Mouse (Mus musculus): ENCODE results near the gene Hspa12a. TPM values are rescaled to one million over a fixed set of nuclear protein-coding genes. Genes with fewer than 3 reads are reported as not detected.
A peak's percentile ranks its signal among the peaks of the same experiment; 100 is the strongest.

The Hspa12a gene
- total RNA-seq, 1 experiment: 2.9 TPM

DNA sequence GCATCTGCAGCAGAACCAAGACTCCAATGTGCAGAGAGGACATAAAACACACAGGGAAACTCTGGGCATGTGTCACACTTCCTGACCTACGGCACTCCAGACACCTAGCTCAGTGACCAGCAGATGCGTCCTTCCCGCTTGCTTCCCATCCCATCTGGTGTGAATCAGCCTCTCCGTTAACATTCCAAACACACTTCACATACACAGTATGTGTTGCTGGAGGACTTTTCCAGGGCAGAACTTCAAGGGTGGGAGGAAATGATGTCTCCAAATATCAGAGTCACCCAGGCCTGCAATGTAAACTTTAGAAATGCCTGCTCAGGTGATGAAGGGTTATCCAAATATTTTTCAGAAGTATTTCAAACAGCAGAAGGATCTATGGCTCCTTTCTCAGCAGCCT, 76.8 kb downstream of the Hspa12a start:
- in situ Hi-C loops (cut with MboI; ENCODE audit: low sequenced_read_pairs in 2 of 2, unreplicated experiment in 2 of 2): no loop called here
- no peak overlapping the region for H3K9ac ChIP-seq (ENCODE audit: insufficient read depth, low read depth, low read length, poor library complexity, severe bottlenecking)
- TF ChIP-seq ZNF384 (IDR thresholded peaks at IDR 0.05; ENCODE audit: low read depth, low read length) (no peak), HCFC1 (IDR thresholded peaks at IDR 0.05; ENCODE audit: borderline replicate concordance, insufficient read depth, low read length) (no peak), ZC3H11A (IDR thresholded peaks at IDR 0.05; ENCODE audit: borderline replicate concordance, low read depth, low read length) (no peak), MAFK (IDR thresholded peaks at IDR 0.05; ENCODE audit: insufficient read depth, low read depth, low read length) (no peak), CHD2 (IDR thresholded peaks at IDR 0.05; ENCODE audit: low read depth, low read length) (no peak)
- H3K27ac ChIP-seq (ENCODE audit: insufficient read depth, low read depth, low read length, poor library complexity, severe bottlenecking): no peak overlapping the region
- no peak overlapping the region for H3K4me3 ChIP-seq (ENCODE audit: insufficient read depth in 1 of 2, low read depth in 1 of 2, low read length in 2 of 2, poor library complexity in 1 of 2, severe bottlenecking in 1 of 2)
- H3K9me3 ChIP-seq (ENCODE audit: control insufficient read depth, insufficient read depth, low read depth, low read length): no peaks in the 10 kb centered on the region
- H3K4me1 ChIP-seq (ENCODE audit: control insufficient read depth in 2 of 2, insufficient read depth in 2 of 2, low read length in 2 of 2, poor library complexity in 1 of 2): 0 out of 4 replicates have a peak, but pooled peaks cover 0 to 2% of the 10 kb centered on the region in 2 experiments
- no peak for DNase-seq (ENCODE audit: low read depth, low spot score)
- no peaks in the 10 kb centered on the region for H3K36me3 ChIP-seq (ENCODE audit: control insufficient read depth, insufficient read depth, low read length, poor library complexity, severe bottlenecking)

DNA sequence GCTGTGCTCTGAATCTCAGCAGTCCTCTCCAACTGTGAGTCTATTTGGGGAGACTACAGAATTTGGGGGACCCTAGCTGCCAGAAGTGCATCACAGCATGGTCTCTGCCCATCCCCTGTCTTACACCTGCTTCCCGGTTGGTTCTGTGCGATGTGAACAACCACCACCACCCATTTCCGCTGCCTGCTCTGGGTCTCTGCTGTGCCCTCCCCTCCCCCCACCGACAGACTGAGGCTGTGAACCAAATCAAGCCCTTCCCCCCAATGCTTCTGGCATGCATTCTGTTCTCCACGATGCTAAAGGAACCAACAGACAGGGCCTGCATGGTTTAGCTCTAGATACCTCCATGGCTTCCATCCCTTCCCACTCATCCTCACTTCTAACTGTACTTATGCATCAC, 78.2 kb downstream of the Hspa12a start:
- H3K4me3 ChIP-seq (ENCODE audit: insufficient read depth in 1 of 2, low read depth in 1 of 2, low read length in 2 of 2, poor library complexity in 1 of 2, severe bottlenecking in 1 of 2): no peak overlapping the region
- no peak overlapping the region for H3K27ac ChIP-seq (ENCODE audit: insufficient read depth, low read depth, low read length, poor library complexity, severe bottlenecking)
- in situ Hi-C loops (cut with MboI; ENCODE audit: low sequenced_read_pairs in 2 of 2, unreplicated experiment in 2 of 2): no loop called here
- no peaks in the 10 kb centered on the region for H3K9me3 ChIP-seq (ENCODE audit: control insufficient read depth, insufficient read depth, low read depth, low read length)
- TF ChIP-seq ZC3H11A (IDR thresholded peaks at IDR 0.05; ENCODE audit: borderline replicate concordance, low read depth, low read length) (no peak), MAFK (IDR thresholded peaks at IDR 0.05; ENCODE audit: insufficient read depth, low read depth, low read length) (no peak), CHD2 (IDR thresholded peaks at IDR 0.05; ENCODE audit: low read depth, low read length) (no peak), HCFC1 (IDR thresholded peaks at IDR 0.05; ENCODE audit: borderline replicate concordance, insufficient read depth, low read length) (no peak), ZNF384 (IDR thresholded peaks at IDR 0.05; ENCODE audit: low read depth, low read length) (no peak)
- 0 out of 4 replicates have a peak, but pooled peaks cover 0 to 2% of the 10 kb centered on the region in 2 experiments for H3K4me1 ChIP-seq (ENCODE audit: control insufficient read depth in 2 of 2, insufficient read depth in 2 of 2, low read length in 2 of 2, poor library complexity in 1 of 2)
- H3K36me3 ChIP-seq (ENCODE audit: control insufficient read depth, insufficient read depth, low read length, poor library complexity, severe bottlenecking): no peaks in the 10 kb centered on the region
- H3K9ac ChIP-seq (ENCODE audit: insufficient read depth, low read depth, low read length, poor library complexity, severe bottlenecking): no peak overlapping the region
- no peak for DNase-seq (ENCODE audit: low read depth, low spot score)

DNA sequence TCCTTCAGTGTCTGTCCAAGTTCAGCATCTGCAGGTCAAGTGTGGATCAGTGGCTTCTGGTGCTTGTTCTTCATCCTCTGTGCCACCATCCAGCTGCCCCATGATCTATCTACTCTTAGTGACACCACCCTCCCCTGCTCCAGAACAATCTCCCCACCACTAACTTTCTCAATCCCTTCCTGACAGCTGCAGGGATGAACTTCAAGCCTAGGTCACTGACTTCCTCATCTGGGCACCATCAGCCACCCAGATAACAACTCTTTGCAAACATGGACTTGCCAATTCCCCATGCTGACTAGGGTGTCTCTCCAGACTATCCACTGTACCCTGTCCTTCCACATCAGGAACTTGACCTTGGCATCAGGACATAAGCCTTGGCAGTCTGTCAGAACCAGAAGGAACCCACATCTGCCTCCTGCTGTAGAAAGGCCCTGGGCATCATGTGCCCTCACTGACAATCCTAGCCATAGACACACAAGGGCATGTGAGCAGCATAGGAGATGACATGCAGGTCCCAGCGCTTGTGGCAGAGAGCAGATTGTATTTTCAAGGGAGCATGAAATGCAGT, 79.4 kb downstream of the Hspa12a start:
- no peak for DNase-seq (ENCODE audit: low read depth, low spot score)
- H3K9me3 ChIP-seq (ENCODE audit: control insufficient read depth, insufficient read depth, low read depth, low read length): no peaks in the 10 kb centered on the region
- in situ Hi-C loops (cut with MboI; ENCODE audit: low sequenced_read_pairs in 2 of 2, unreplicated experiment in 2 of 2): no loop called here

DNA sequence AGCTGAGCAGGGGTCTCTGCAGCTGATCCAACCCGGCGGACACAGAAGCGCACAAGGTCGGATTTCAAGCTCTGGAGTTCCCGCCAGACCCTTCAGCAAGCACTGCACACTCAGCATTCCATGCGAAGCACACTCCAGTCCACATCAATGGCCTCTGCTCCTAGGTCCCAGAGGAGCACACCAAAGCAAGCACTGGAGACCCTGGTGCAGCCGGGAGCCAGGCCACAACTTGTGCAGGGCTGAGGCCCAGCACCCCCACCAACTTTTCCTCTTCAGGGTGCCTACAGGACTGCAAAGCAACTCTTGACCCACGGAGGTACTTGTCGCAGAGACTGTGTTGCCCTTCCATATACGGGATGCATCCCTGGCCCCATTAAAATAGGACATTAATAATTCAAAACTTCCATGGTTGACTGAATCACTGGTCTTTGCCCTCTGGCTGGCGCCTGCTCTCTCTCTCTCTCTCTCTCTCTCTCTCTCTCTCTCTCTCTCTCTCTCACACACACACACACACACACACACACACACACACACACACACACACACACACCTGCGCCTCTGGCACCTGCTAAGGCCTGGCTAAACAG, 82.2 kb downstream of the Hspa12a start:
- no peak for DNase-seq (ENCODE audit: low read depth, low spot score)
- Histone ChIP-seq H3K9me3 (ENCODE audit: control insufficient read depth, insufficient read depth, low read depth, low read length) (no peaks in the 10 kb centered on the region), H3K4me1 (ENCODE audit: control insufficient read depth in 2 of 2, insufficient read depth in 2 of 2, low read length in 2 of 2, poor library complexity in 1 of 2) (peaks cover 0 to 5% of the 10 kb centered on the region in 2 experiments; a peak in 1 of 4 replicates), H3K27ac (ENCODE audit: insufficient read depth, low read depth, low read length, poor library complexity, severe bottlenecking) (no peak overlapping the region), H3K36me3 (ENCODE audit: control insufficient read depth, insufficient read depth, low read length, poor library complexity, severe bottlenecking) (no peaks in the 10 kb centered on the region), H3K9ac (ENCODE audit: insufficient read depth, low read depth, low read length, poor library complexity, severe bottlenecking) (no peak overlapping the region), H3K4me3 (ENCODE audit: insufficient read depth in 1 of 2, low read depth in 1 of 2, low read length in 2 of 2, poor library complexity in 1 of 2, severe bottlenecking in 1 of 2) (peak overlapping the region; percentile 23 to 57; a peak in 2 of 4 replicates)
- in situ Hi-C loops (cut with MboI; ENCODE audit: low sequenced_read_pairs in 2 of 2, unreplicated experiment in 2 of 2): no loop called here
- no peak for TF ChIP-seq CHD2 (IDR thresholded peaks at IDR 0.05; ENCODE audit: low read depth, low read length)
- peak; percentile 74 for TF ChIP-seq MAFK (IDR thresholded peaks at IDR 0.05; ENCODE audit: insufficient read depth, low read depth, low read length)
- TF ChIP-seq ZNF384 (IDR thresholded peaks at IDR 0.05; ENCODE audit: low read depth, low read length): no peak
- TF ChIP-seq HCFC1 (IDR thresholded peaks at IDR 0.05; ENCODE audit: borderline replicate concordance, insufficient read depth, low read length): no peak
- TF ChIP-seq ZC3H11A (IDR thresholded peaks at IDR 0.05; ENCODE audit: borderline replicate concordance, low read depth, low read length): no peak

More for the DNA sequence above, 79.4 kb downstream of the Hspa12a start:
- Histone ChIP-seq H3K4me3 (ENCODE audit: insufficient read depth in 1 of 2, low read depth in 1 of 2, low read length in 2 of 2, poor library complexity in 1 of 2, severe bottlenecking in 1 of 2) (no peak overlapping the region), H3K4me1 (ENCODE audit: control insufficient read depth in 2 of 2, insufficient read depth in 2 of 2, low read length in 2 of 2, poor library complexity in 1 of 2) (peaks cover 0 to 5% of the 10 kb centered on the region in 2 experiments; a peak in 1 of 4 replicates), H3K9ac (ENCODE audit: insufficient read depth, low read depth, low read length, poor library complexity, severe bottlenecking) (no peak overlapping the region), H3K36me3 (ENCODE audit: control insufficient read depth, insufficient read depth, low read length, poor library complexity, severe bottlenecking) (no peaks in the 10 kb centered on the region), H3K27ac (ENCODE audit: insufficient read depth, low read depth, low read length, poor library complexity, severe bottlenecking) (no peak overlapping the region)
- TF ChIP-seq CHD2 (IDR thresholded peaks at IDR 0.05; ENCODE audit: low read depth, low read length): no peak
- no peak for TF ChIP-seq HCFC1 (IDR thresholded peaks at IDR 0.05; ENCODE audit: borderline replicate concordance, insufficient read depth, low read length)
- no peak for TF ChIP-seq ZC3H11A (IDR thresholded peaks at IDR 0.05; ENCODE audit: borderline replicate concordance, low read depth, low read length)
- TF ChIP-seq MAFK (IDR thresholded peaks at IDR 0.05; ENCODE audit: insufficient read depth, low read depth, low read length): no peak
- no peak for TF ChIP-seq ZNF384 (IDR thresholded peaks at IDR 0.05; ENCODE audit: low read depth, low read length)
